ENCODE assay signal across 8 mouse cellular contexts in genomic region chr9:107581584-107581983, GRCm38 (mm10). TPM values are rescaled to one million over a fixed set of nuclear protein-coding genes. Genes with fewer than 3 reads are reported as not detected.
DNase-seq lines count a peak whose midpoint lies in the region; ATAC-seq and TF ChIP-seq lines count a peak whose summit lies in the region.

No protein-coding gene starts in this region.

- peaks cover 11% of the 10 kb centered on the region; the same call in 1 of the 2 replicates for H3K4me1 ChIP-seq in lung, adult 2 months (ENCODE audit: control insufficient read depth, insufficient read depth, low read length)
- H3K4me1 ChIP-seq in embryonic facial prominence, embryonic 15.5 days: peaks cover 54% of the 10 kb centered on the region
- H3K4me1 ChIP-seq in intestine, postnatal 0 days (replicated peaks; ENCODE audit: control insufficient read depth, insufficient read depth, low read length): peaks cover 8% of the 10 kb centered on the region; the same call in 1 of the 2 replicates
- peaks cover 41% of the 10 kb centered on the region for H3K4me1 ChIP-seq in neural tube, embryonic 13.5 days (replicated peaks)

- H3K4me3 ChIP-seq in lung, adult 2 months (replicated peaks; ENCODE audit: extremely low read depth, low read depth, low read length): peak overlapping the region; percentile 86
- peak overlapping the region; percentile 65 for H3K4me3 ChIP-seq in embryonic facial prominence, embryonic 15.5 days (replicated peaks)
- peak overlapping the region; percentile 51 for H3K4me3 ChIP-seq in intestine, postnatal 0 days (ENCODE audit: low read depth, low read length)
- H3K4me3 ChIP-seq in neural tube, embryonic 13.5 days: peak overlapping the region; percentile 63

- H3K36me3 ChIP-seq in embryonic facial prominence, embryonic 15.5 days: peaks cover 16% of the 10 kb centered on the region
- peaks cover 18% of the 10 kb centered on the region for H3K36me3 ChIP-seq in intestine, postnatal 0 days (ENCODE audit: control insufficient read depth, insufficient read depth)
- peaks cover 16% of the 10 kb centered on the region for H3K36me3 ChIP-seq in neural tube, embryonic 13.5 days

- H3K9me3 ChIP-seq in embryonic facial prominence, embryonic 15.5 days (replicated peaks): no peaks in the 10 kb centered on the region
- H3K9me3 ChIP-seq in intestine, postnatal 0 days (ENCODE audit: control insufficient read depth): no peaks in the 10 kb centered on the region
- no peaks in the 10 kb centered on the region for H3K9me3 ChIP-seq in neural tube, embryonic 13.5 days

- H3K9ac ChIP-seq in embryonic facial prominence, embryonic 15.5 days: peak overlapping the region; percentile 68
- H3K9ac ChIP-seq in intestine, postnatal 0 days (ENCODE audit: low read depth, low read length): peak overlapping the region; percentile 70; the same call in 1 of the 2 replicates
- peak overlapping the region; percentile 85 for H3K9ac ChIP-seq in neural tube, embryonic 13.5 days

- H3K4me2 ChIP-seq in embryonic facial prominence, embryonic 15.5 days (replicated peaks): peak overlapping the region; percentile 73
- H3K4me2 ChIP-seq in intestine, postnatal 0 days (replicated peaks; ENCODE audit: low read depth): peak overlapping the region; percentile 91
- H3K4me2 ChIP-seq in neural tube, embryonic 13.5 days: peak overlapping the region; percentile 97

- no peaks in the 10 kb centered on the region for H3K27me3 ChIP-seq in embryonic facial prominence, embryonic 15.5 days
- no peaks in the 10 kb centered on the region for H3K27me3 ChIP-seq in intestine, postnatal 0 days (replicated peaks; ENCODE audit: control insufficient read depth, insufficient read depth, low read length)
- no peaks in the 10 kb centered on the region for H3K27me3 ChIP-seq in neural tube, embryonic 13.5 days

- no peak for TF ChIP-seq POLR2A in lung, adult 2 months (IDR thresholded peaks at IDR 0.05; ENCODE audit: borderline replicate concordance, extremely low read depth, low read depth, low read length)

- ATAC-seq in embryonic facial prominence, embryonic 15.5 days (ENCODE audit: insufficient number of reproducible peaks, low FRiP score, low TSS enrichment, low read depth): no peak
- ATAC-seq in intestine, postnatal 0 days: no peak
- ATAC-seq in neural tube, embryonic 13.5 days (ENCODE audit: low read depth): no peak

- TF ChIP-seq CTCF in lung, adult 2 months (IDR thresholded peaks at IDR 0.05; ENCODE audit: insufficient read depth, low read length): no peak
- TF ChIP-seq CTCF in intestine, postnatal 0 days (IDR thresholded peaks at IDR 0.05; ENCODE audit: low read depth): no peak

- H3K27ac ChIP-seq in embryonic facial prominence, embryonic 15.5 days (replicated peaks): peak overlapping the region; percentile 97
- H3K27ac ChIP-seq in intestine, postnatal 0 days (ENCODE audit: low read depth, low read length): no peak overlapping the region
- peak overlapping the region; percentile 88; the same call in 1 of the 2 replicates for H3K27ac ChIP-seq in neural tube, embryonic 13.5 days (replicated peaks)

- DNase-seq in lung, adult 2 months: no peak
- no peak for DNase-seq in lung, postnatal 14 days
- no peak for DNase-seq in right cerebral cortex, postnatal 14 days
- DNase-seq in left cerebral cortex, postnatal 25 days (ENCODE audit: low spot score in 2 of 2): no peak
- no peak for DNase-seq in layer of hippocampus, adult 8-10 months (ENCODE audit: low spot score in 2 of 2)

- 58% methylated on average over 4 of the region's 4 CpGs for WGBS in lung, adult 2 months
- WGBS in embryonic facial prominence, embryonic 15.5 days: 66% methylated on average over 4 of the region's 4 CpGs
- WGBS in intestine, postnatal 0 days: 63% methylated on average over 4 of the region's 4 CpGs
- WGBS in neural tube, embryonic 13.5 days: 82% methylated on average over 4 of the region's 4 CpGs

- intact Hi-C loops in left cerebral cortex, postnatal 25 days (cut with DNase I): no loop called here

RNA-seq across cellular contexts. Expression of gene Hyal3, which starts 1.0 kb away (rescaled TPM):
- 1.7 and 1.8 TPM in 2 replicates for polyA plus RNA-seq in lung, adult 2 months (2012; rRNA removed)
- polyA plus RNA-seq in embryonic facial prominence, embryonic 15.5 days (2015; fragmentation: Nextera tagmentation; extraction: Ambion mirVana): 2.0 TPM in 2 replicates
- 0.31 and 0.50 TPM in 2 replicates for polyA plus RNA-seq in intestine, postnatal 0 days (2015; fragmentation: Nextera tagmentation; extraction: Ambion mirVana)
- 1.9 and 2.0 TPM in 2 replicates for polyA plus RNA-seq in neural tube, embryonic 13.5 days (2015; fragmentation: Nextera tagmentation; extraction: Ambion mirVana)
- 1 to 10 TPM in 1 of 2 experiments, under 1 TPM in 1; 0.96 to 1.1 TPM for total RNA-seq in left cerebral cortex, postnatal 25 days (2021)
- 1 to 10 TPM; 1.7 to 2.4 (median 1.9) TPM for total RNA-seq in layer of hippocampus, adult 8-10 months (2022)

RNA-seq across cellular contexts. Expression of gene Naa80, which starts 2.9 kb away (rescaled TPM):
- polyA plus RNA-seq in lung, adult 2 months (2012; rRNA removed): 87.8 and 91.9 TPM in 2 replicates
- 21.5 and 22.8 TPM in 2 replicates for polyA plus RNA-seq in embryonic facial prominence, embryonic 15.5 days (2015; fragmentation: Nextera tagmentation; extraction: Ambion mirVana)
- 20.4 and 21.4 TPM in 2 replicates for polyA plus RNA-seq in intestine, postnatal 0 days (2015; fragmentation: Nextera tagmentation; extraction: Ambion mirVana)
- polyA plus RNA-seq in neural tube, embryonic 13.5 days (2015; fragmentation: Nextera tagmentation; extraction: Ambion mirVana): 15.9 and 19.0 TPM in 2 replicates
- total RNA-seq in left cerebral cortex, postnatal 25 days (2021): 10 to 100 TPM; 10.8 to 11.3 TPM
- 10 to 100 TPM; 11.8 to 18.4 (median 15.4) TPM for total RNA-seq in layer of hippocampus, adult 8-10 months (2022)

RNA-seq across cellular contexts. Expression of gene Hyal1, which starts 4.9 kb away (rescaled TPM):
- 19.6 and 26.5 TPM in 2 replicates for polyA plus RNA-seq in lung, adult 2 months (2012; rRNA removed)
- polyA plus RNA-seq in embryonic facial prominence, embryonic 15.5 days (2015; fragmentation: Nextera tagmentation; extraction: Ambion mirVana): 14.5 and 15.7 TPM in 2 replicates
- polyA plus RNA-seq in intestine, postnatal 0 days (2015; fragmentation: Nextera tagmentation; extraction: Ambion mirVana): 2.4 and 2.8 TPM in 2 replicates
- polyA plus RNA-seq in neural tube, embryonic 13.5 days (2015; fragmentation: Nextera tagmentation; extraction: Ambion mirVana): 8.2 and 8.5 TPM in 2 replicates
- 1 to 10 TPM; 5.0 to 7.4 TPM for total RNA-seq in left cerebral cortex, postnatal 25 days (2021)
- total RNA-seq in layer of hippocampus, adult 8-10 months (2022): 1 to 10 TPM; 7.6 to 9.7 (median 8.4) TPM

RNA-seq across cellular contexts. Expression of gene Ifrd2, which starts 5.9 kb away (rescaled TPM):
- polyA plus RNA-seq in lung, adult 2 months (2012; rRNA removed): 41.5 and 41.8 TPM in 2 replicates
- polyA plus RNA-seq in embryonic facial prominence, embryonic 15.5 days (2015; fragmentation: Nextera tagmentation; extraction: Ambion mirVana): 46.8 and 47.1 TPM in 2 replicates
- 36.9 and 38.9 TPM in 2 replicates for polyA plus RNA-seq in intestine, postnatal 0 days (2015; fragmentation: Nextera tagmentation; extraction: Ambion mirVana)
- polyA plus RNA-seq in neural tube, embryonic 13.5 days (2015; fragmentation: Nextera tagmentation; extraction: Ambion mirVana): 13.5 and 17.4 TPM in 2 replicates
- total RNA-seq in left cerebral cortex, postnatal 25 days (2021): 10 to 100 TPM; 11.1 to 13.3 TPM
- 10 to 100 TPM; 12.4 to 15.4 (median 14.0) TPM for total RNA-seq in layer of hippocampus, adult 8-10 months (2022)

RNA-seq across cellular contexts. Expression of gene Hyal2, which starts 13.8 kb away (rescaled TPM):
- 235 and 342 TPM in 2 replicates for polyA plus RNA-seq in lung, adult 2 months (2012; rRNA removed)
- 97.5 and 98.4 TPM in 2 replicates for polyA plus RNA-seq in embryonic facial prominence, embryonic 15.5 days (2015; fragmentation: Nextera tagmentation; extraction: Ambion mirVana)
- polyA plus RNA-seq in intestine, postnatal 0 days (2015; fragmentation: Nextera tagmentation; extraction: Ambion mirVana): 47.5 and 52.8 TPM in 2 replicates
- polyA plus RNA-seq in neural tube, embryonic 13.5 days (2015; fragmentation: Nextera tagmentation; extraction: Ambion mirVana): 76.8 and 77.5 TPM in 2 replicates
- total RNA-seq in left cerebral cortex, postnatal 25 days (2021): 10 to 100 TPM in 1 of 2 experiments, 1 to 10 TPM in 1; 9.3 to 10.1 TPM
- 10 to 100 TPM; 12.9 to 16.6 (median 16.4) TPM for total RNA-seq in layer of hippocampus, adult 8-10 months (2022)
